Mouse (Mus musculus): ENCODE results near the gene Prodh2. TPM values are rescaled to one million over a fixed set of nuclear protein-coding genes. Genes with fewer than 3 reads are reported as not detected.

Gene Prodh2
- polyA plus RNA-seq, 1 experiment from 2014 or later: not detected

DNA sequence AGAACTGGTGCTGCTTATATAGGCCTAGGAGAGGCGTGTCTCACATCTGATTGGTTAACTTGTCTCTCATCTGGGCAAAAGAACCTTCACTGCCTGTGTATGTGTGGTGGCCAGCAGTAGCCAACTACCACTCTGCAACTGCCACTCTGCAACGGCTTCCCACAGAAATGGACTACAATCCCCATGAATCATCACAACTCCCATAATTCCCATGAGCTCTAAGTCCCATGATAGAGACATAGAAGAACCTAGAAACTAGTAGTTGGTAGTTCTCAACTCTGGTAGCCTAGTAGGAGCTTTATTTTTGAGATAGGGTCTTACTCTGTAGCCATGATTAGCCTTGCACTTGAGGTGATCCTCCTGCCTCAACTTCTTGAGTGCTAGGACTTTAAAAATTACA, 56.5 kb downstream of the Prodh2 start:
- Histone ChIP-seq H3K4me2 (replicated peaks; ENCODE audit: low read depth, low read length) (no peak overlapping the region), H3K36me3 (ENCODE audit: control insufficient read depth, insufficient read depth, low read length) (no peaks in the 10 kb centered on the region), H3K27me3 (ENCODE audit: control insufficient read depth, insufficient read depth, low read length) (no peaks in the 10 kb centered on the region), H3K9ac (ENCODE audit: low read depth, low read length) (no peak overlapping the region), H3K4me1 (replicated peaks; ENCODE audit: control insufficient read depth, insufficient read depth, low read length) (peaks cover 3% of the 10 kb centered on the region; the same call in 1 of the 2 replicates), H3K4me3 (ENCODE audit: low read depth, low read length) (no peak overlapping the region), H3K9me3 (ENCODE audit: control insufficient read depth, low read length) (no peaks in the 10 kb centered on the region), H3K27ac (ENCODE audit: low read depth, low read length) (no peak overlapping the region)
- no peak for ATAC-seq (ENCODE audit: low FRiP score)
- DNase-seq (ENCODE audit: low spot score): no peak
- 90% methylated on average over 2 of the region's 2 CpGs for WGBS

DNA sequence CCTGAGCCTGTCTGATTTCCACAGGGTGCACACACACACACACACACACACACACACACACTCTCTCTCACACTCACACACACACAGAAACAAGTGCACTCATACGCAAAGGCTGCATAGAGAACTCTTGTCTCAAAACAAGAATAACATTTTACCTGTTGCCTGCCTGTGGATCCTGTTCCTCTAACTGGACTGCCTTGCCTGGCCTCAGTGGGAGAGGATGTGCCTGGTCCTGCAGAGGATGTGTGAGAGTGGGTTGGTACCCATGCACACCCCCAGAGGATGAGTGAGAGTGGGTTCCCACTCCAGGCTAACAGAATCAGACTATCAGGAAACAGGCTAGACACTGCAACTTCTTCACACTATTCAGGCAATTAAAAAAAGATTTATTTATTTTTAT, 57.2 kb downstream of the Prodh2 start:
- DNase-seq (ENCODE audit: low spot score) (no peak), ATAC-seq (ENCODE audit: low FRiP score) (no peak)
- no peak overlapping the region for H3K4me2 ChIP-seq (replicated peaks; ENCODE audit: low read depth, low read length)
- H3K9ac ChIP-seq (ENCODE audit: low read depth, low read length): no peak overlapping the region
- no peaks in the 10 kb centered on the region for H3K27me3 ChIP-seq (ENCODE audit: control insufficient read depth, insufficient read depth, low read length)
- H3K4me3 ChIP-seq (ENCODE audit: low read depth, low read length): no peak overlapping the region
- H3K36me3 ChIP-seq (ENCODE audit: control insufficient read depth, insufficient read depth, low read length): 0 out of 2 replicates have a peak, but pooled peaks cover 3% of the 10 kb centered on the region
- H3K27ac ChIP-seq (ENCODE audit: low read depth, low read length): no peak overlapping the region
- H3K9me3 ChIP-seq (ENCODE audit: control insufficient read depth, low read length): no peaks in the 10 kb centered on the region
- H3K4me1 ChIP-seq (replicated peaks; ENCODE audit: control insufficient read depth, insufficient read depth, low read length): peaks cover 3% of the 10 kb centered on the region; the same call in 1 of the 2 replicates
- WGBS: 100% methylated on average over 1 of the region's 1 CpGs

DNA sequence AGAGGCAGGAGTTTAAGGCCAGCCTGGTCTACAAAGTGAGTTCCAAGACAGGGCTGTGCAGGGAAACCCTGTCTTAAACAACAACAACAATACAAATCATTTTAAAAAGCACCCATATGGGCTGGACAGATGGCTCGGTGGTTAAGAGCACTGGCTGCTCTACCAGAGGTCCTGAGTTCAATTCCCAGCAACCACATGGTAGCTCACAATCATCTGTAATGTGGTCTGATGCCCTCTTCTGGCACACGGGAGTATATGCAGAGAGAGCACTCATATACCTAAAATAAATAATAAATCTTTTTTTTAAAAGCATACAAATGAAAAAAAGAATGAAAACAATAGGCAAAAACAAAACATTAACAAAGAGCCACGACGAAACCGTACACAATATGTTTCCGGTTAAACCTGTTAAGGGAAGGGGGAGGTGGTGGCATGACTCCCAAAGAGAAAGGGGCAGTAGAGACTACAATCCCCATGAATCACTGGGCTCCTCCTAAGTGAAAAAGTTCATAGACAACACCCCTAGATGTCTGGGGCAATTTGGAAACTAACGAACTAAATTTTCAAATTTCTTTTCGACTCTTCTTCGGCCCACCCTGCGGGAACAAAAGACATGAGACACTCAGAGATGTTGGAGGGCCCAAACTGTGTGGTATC, 58.2 kb downstream of the Prodh2 start:
- Histone ChIP-seq H3K9me3 (ENCODE audit: control insufficient read depth, low read length) (no peaks in the 10 kb centered on the region), H3K4me3 (ENCODE audit: low read depth, low read length) (peak overlapping the region; percentile 56), H3K4me2 (replicated peaks; ENCODE audit: low read depth, low read length) (peak overlapping the region; percentile 88), H3K9ac (ENCODE audit: low read depth, low read length) (peak overlapping the region; percentile 64), H3K4me1 (replicated peaks; ENCODE audit: control insufficient read depth, insufficient read depth, low read length) (peaks cover 3% of the 10 kb centered on the region; the same call in 1 of the 2 replicates), H3K27ac (ENCODE audit: low read depth, low read length) (peak overlapping the region; percentile 82), H3K36me3 (ENCODE audit: control insufficient read depth, insufficient read depth, low read length) (0 out of 2 replicates have a peak, but pooled peaks cover 3% of the 10 kb centered on the region), H3K27me3 (ENCODE audit: control insufficient read depth, insufficient read depth, low read length) (no peaks in the 10 kb centered on the region)
- WGBS: 4% methylated on average over 10 of the region's 10 CpGs
- ATAC-seq (ENCODE audit: low FRiP score) (peak; percentile 74), DNase-seq (ENCODE audit: low spot score) (no peak)

DNA sequence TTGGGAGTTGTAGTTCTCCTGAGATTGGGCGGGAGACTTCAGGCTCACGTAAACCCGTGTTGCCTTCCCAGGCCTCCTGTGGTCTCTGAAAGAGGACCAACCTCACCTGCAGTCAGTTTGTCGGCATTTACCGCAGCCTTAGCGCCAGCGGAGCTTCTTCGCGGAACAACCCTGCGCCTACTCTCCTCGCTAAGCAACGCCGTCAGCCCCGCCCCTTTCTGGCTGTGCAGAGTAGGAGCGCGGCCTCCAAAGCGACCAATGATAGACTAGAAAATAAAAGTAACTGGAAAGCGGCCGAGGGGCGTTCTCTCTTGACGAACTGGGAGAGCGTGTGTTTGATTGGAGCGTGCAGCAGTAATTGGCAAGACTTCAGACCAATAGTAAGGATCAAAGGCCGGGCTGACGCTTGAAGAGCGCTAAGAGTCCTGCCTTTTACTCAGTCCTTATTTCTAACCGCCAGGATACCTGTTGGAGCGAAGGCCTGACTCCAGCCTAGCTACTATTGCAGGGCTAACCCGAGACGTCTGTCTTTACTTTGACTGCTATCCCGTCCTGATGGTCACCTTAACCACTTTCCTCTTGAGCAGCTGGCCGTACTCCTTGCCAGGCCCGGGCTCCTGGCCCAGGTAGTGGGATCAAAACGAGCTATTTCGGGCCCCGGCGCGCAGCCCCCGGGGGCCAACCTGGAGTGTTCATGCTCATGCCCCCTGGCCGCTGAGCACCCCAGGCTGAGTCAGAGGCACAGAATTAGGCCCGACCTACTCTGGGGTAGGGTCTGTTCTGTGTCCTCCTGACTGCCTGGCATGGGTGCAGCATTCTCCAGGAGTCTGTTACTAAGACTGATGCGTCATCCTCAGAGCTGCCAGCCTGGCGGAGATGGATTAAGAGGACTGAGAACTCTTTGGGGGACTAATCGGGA, 58.9 kb downstream of the Prodh2 start, which contains the start of the genes Hspb6 and Proser3:
Gene Hspb6, plus strand, starts transcription at position 77 of the 919 bp plus-strand sequence.
Gene Proser3, minus strand, starts transcription at position 198 of the 919 bp plus-strand sequence.
- 1% methylated on average over 44 of the region's 44 CpGs for WGBS
- Histone ChIP-seq H3K4me2 (replicated peaks; ENCODE audit: low read depth, low read length) (peak within 1 kb of the TSS; percentile 88), H3K9me3 (ENCODE audit: control insufficient read depth, low read length) (no peaks in the 10 kb centered on the region), H3K27me3 (ENCODE audit: control insufficient read depth, insufficient read depth, low read length) (no peaks in the 10 kb centered on the region), H3K4me1 (replicated peaks; ENCODE audit: control insufficient read depth, insufficient read depth, low read length) (peaks cover 3% of the 10 kb centered on the region; the same call in 1 of the 2 replicates), H3K4me3 (ENCODE audit: low read depth, low read length) (peak within 1 kb of the TSS; percentile 56), H3K36me3 (ENCODE audit: control insufficient read depth, insufficient read depth, low read length) (0 out of 2 replicates have a peak, but pooled peaks cover 5% of the 10 kb centered on the region), H3K9ac (ENCODE audit: low read depth, low read length) (peak within 1 kb of the TSS; percentile 64), H3K27ac (ENCODE audit: low read depth, low read length) (peak within 1 kb of the TSS; percentile 82)
- peak; percentile 95 for DNase-seq (ENCODE audit: low spot score)
- peak; percentile 94 for ATAC-seq (ENCODE audit: low FRiP score)

DNA sequence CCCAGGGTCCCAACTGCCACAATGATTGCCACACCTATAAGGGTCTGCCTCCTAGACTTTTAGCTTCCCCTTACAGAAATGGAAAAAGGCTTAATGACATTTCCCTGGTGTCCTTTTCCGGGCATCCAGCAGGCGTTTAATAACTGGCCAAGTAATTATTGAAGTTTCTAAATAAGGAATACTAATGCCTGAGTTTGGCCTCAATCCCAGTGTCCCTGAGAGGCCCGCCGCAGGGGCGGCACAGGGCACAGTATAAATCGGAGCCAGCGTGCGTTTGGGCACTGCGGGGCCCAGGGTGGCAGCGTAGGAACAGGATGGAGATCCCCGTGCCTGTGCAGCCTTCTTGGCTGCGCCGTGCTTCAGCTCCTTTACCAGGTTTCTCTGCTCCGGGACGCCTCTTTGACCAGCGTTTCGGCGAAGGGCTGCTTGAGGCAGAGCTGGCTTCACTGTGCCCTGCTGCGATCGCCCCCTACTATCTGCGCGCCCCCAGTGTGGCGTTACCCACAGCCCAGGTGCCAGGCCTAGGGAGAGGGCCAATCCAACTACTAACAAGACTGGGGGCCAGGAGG, 59.7 kb downstream of the Prodh2 start:
- Histone ChIP-seq H3K4me3 (ENCODE audit: low read depth, low read length) (peak overlapping the region; percentile 56), H3K4me2 (replicated peaks; ENCODE audit: low read depth, low read length) (peak overlapping the region; percentile 88), H3K36me3 (ENCODE audit: control insufficient read depth, insufficient read depth, low read length) (0 out of 2 replicates have a peak, but pooled peaks cover 5% of the 10 kb centered on the region), H3K9me3 (ENCODE audit: control insufficient read depth, low read length) (no peaks in the 10 kb centered on the region), H3K4me1 (replicated peaks; ENCODE audit: control insufficient read depth, insufficient read depth, low read length) (peaks cover 3% of the 10 kb centered on the region), H3K9ac (ENCODE audit: low read depth, low read length) (peak overlapping the region; percentile 64), H3K27me3 (ENCODE audit: control insufficient read depth, insufficient read depth, low read length) (no peaks in the 10 kb centered on the region), H3K27ac (ENCODE audit: low read depth, low read length) (0 out of 2 replicates have a peak overlapping the region, but pooled peaks have one; percentile 11)
- DNase-seq (ENCODE audit: low spot score) (peak; percentile 20), ATAC-seq (ENCODE audit: low FRiP score) (no peak)
- 7% methylated on average over 23 of the region's 23 CpGs for WGBS

DNA sequence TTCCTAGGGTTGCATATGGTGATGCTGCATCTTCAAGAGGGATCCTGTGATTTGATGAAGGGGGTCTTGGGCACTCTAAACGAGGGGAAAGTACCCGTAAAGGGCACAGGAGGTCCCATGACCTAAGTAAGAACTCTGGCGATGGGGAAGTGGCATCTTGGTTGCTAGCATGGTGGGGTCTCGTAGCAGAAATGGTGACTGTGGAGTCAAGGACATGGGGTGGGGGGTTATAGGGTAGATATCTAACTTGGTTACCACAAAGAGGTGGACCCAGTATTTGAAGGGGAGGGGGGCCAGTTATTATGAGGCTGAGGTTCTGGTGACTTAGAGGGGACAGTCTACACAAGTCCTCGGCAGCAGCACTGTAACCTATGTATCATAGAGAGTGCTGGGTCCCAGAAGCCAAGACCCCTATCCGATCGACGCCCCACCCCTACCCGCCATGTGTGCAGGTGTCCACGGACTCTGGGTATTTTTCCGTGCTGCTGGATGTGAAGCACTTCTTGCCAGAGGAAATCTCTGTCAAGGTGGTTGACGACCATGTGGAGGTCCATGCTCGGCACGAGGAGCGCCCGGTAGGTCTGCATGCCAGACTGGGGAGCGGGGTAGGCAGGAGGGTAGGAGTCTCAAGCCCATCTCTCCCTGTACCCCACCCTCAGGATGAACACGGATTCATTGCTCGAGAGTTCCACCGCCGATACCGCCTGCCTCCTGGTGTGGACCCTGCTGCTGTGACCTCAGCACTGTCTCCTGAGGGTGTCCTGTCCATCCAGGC, 60.6 kb downstream of the Prodh2 start:
- ATAC-seq (ENCODE audit: low FRiP score) (no peak), DNase-seq (ENCODE audit: low spot score) (no peak)
- 87% methylated on average over 22 of the region's 22 CpGs for WGBS
- H3K9me3 ChIP-seq (ENCODE audit: control insufficient read depth, low read length): no peaks in the 10 kb centered on the region
- H3K4me1 ChIP-seq (replicated peaks; ENCODE audit: control insufficient read depth, insufficient read depth, low read length): peaks cover 3% of the 10 kb centered on the region
- 0 out of 2 replicates have a peak, but pooled peaks cover 5% of the 10 kb centered on the region for H3K36me3 ChIP-seq (ENCODE audit: control insufficient read depth, insufficient read depth, low read length)
- peak overlapping the region; percentile 64; the same call in 1 of the 2 replicates for H3K9ac ChIP-seq (ENCODE audit: low read depth, low read length)
- no peak overlapping the region for H3K27ac ChIP-seq (ENCODE audit: low read depth, low read length)
- no peaks in the 10 kb centered on the region for H3K27me3 ChIP-seq (ENCODE audit: control insufficient read depth, insufficient read depth, low read length)
- peak overlapping the region; percentile 56; the same call in 1 of the 2 replicates for H3K4me3 ChIP-seq (ENCODE audit: low read depth, low read length)
- peak overlapping the region; percentile 88 for H3K4me2 ChIP-seq (replicated peaks; ENCODE audit: low read depth, low read length)

DNA sequence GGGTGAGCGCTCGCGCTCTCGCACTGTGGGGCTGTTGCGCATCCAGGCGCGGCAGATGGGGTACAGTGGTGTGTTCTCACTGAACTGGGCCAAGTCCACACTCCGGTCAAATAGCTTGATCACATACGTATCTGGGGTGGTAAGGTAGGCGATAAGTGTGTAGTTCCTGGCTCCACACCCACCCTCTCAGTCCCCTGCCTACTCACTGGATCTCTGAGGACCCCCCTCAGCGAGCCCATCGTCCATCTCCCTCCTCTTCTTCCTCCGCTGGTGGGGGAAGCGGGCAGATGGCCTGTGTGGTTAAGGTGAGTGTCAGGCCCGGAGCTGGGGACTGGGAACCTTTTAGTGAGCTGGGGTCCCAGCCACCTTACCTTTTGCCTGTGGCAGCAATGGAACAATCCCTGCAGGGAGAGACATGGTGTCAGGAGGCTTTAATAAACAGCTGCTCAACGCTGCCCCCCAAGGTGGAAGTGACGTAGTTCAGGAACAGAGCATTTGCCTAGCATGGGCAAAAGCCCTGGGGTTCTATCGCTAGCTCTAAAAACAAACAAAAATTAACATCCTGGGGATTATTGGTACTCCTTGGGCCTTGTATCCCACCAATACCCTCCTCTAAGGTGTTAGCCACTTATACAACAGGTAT, 63.6 kb downstream of the Prodh2 start:
- H3K4me1 ChIP-seq (replicated peaks; ENCODE audit: control insufficient read depth, insufficient read depth, low read length): peaks cover 3% of the 10 kb centered on the region
- H3K9ac ChIP-seq (ENCODE audit: low read depth, low read length): no peak overlapping the region
- H3K36me3 ChIP-seq (ENCODE audit: control insufficient read depth, insufficient read depth, low read length): 0 out of 2 replicates have a peak, but pooled peaks cover 5% of the 10 kb centered on the region
- H3K27ac ChIP-seq (ENCODE audit: low read depth, low read length): no peak overlapping the region
- no peak overlapping the region for H3K4me3 ChIP-seq (ENCODE audit: low read depth, low read length)
- 94% methylated on average over 18 of the region's 18 CpGs for WGBS
- no peaks in the 10 kb centered on the region for H3K27me3 ChIP-seq (ENCODE audit: control insufficient read depth, insufficient read depth, low read length)
- no peaks in the 10 kb centered on the region for H3K9me3 ChIP-seq (ENCODE audit: control insufficient read depth, low read length)
- no peak overlapping the region for H3K4me2 ChIP-seq (replicated peaks; ENCODE audit: low read depth, low read length)
- DNase-seq (ENCODE audit: low spot score) (peak; percentile 37), ATAC-seq (ENCODE audit: low FRiP score) (no peak)

All from hindbrain, embryonic 11.5 days (tissue).